Comparison of ENCODE assay signal across 14 mouse cellular contexts in the genomic region with DNA sequence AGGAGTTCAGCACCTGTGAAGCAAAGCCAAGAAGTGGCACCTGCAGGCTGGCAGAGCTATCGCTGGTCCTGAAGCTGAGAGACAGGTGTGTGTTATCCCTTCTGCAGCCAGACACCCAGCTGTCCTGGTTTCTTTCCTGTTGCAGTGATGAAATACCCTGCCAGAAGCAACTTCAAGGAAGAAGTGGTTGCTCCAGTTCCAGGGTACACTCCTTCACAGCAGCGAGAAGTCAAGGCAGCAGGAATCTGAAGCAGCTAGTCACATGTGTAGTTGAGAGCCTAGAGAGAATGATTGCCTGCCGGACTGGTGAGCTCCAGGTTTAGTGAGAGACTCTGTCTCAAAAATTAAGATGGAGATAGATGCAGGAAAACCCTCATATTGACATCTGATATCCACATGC.
"Had no signal": no experiment of that assay in that cellular context is flagged by ENCODE, and none has a peak within 500 bp of the region (broad histone marks: within the 10 kb centered on the region; RNA-seq: fewer than 3 reads in every experiment).

No protein-coding gene starts in this region.

- H3K4me2 ChIP-seq: intestine, embryonic 15.5 days; limb, embryonic 12.5 days; liver, embryonic 13.5 days; midbrain, embryonic 12.5 days had no signal

- H3K36me3 ChIP-seq: intestine, embryonic 15.5 days; limb, embryonic 12.5 days; liver, embryonic 13.5 days; midbrain, embryonic 12.5 days had no signal

- H3K4me3 ChIP-seq: intestine, embryonic 15.5 days; layer of hippocampus, adult 2 months; limb, embryonic 12.5 days; liver, embryonic 13.5 days; megakaryocyte, embryonic 14.5 days; midbrain, embryonic 12.5 days had no signal

- H3K4me1 ChIP-seq: intestine, embryonic 15.5 days; limb, embryonic 12.5 days; midbrain, embryonic 12.5 days had no signal

- H3K27me3 ChIP-seq: intestine, embryonic 15.5 days; limb, embryonic 12.5 days; liver, embryonic 13.5 days; megakaryocyte, embryonic 14.5 days; midbrain, embryonic 12.5 days had no signal

- DNase-seq: kidney, adult 18-20 months; kidney, postnatal 10 days; kidney, postnatal 4 days; liver; liver, embryonic 13.5 days; liver, postnatal 0 days; right cerebral cortex, adult 18-20 months; right cerebral cortex, postnatal 25 days had no signal

- H3K9me3 ChIP-seq: intestine, embryonic 15.5 days; limb, embryonic 12.5 days; liver, embryonic 13.5 days; megakaryocyte, embryonic 14.5 days had no signal

- H3K27ac ChIP-seq: intestine, embryonic 15.5 days; layer of hippocampus, adult 2 months; limb, embryonic 12.5 days; macrophage; midbrain, embryonic 12.5 days had no signal

- ATAC-seq: intestine, embryonic 15.5 days; liver, postnatal 0 days had no signal

- H3K9ac ChIP-seq: intestine, embryonic 15.5 days; limb, embryonic 12.5 days; liver, embryonic 13.5 days; liver, postnatal 0 days; midbrain, embryonic 12.5 days had no signal
